Mouse (Mus musculus): ENCODE measurements at regions not wholly inside any gene's neighbourhood (a gene's known extent, or its start where the extent isn't known, plus 50 kb on each side); places are given as distances from the start of the nearest gene placed in this dataset.

DNA sequence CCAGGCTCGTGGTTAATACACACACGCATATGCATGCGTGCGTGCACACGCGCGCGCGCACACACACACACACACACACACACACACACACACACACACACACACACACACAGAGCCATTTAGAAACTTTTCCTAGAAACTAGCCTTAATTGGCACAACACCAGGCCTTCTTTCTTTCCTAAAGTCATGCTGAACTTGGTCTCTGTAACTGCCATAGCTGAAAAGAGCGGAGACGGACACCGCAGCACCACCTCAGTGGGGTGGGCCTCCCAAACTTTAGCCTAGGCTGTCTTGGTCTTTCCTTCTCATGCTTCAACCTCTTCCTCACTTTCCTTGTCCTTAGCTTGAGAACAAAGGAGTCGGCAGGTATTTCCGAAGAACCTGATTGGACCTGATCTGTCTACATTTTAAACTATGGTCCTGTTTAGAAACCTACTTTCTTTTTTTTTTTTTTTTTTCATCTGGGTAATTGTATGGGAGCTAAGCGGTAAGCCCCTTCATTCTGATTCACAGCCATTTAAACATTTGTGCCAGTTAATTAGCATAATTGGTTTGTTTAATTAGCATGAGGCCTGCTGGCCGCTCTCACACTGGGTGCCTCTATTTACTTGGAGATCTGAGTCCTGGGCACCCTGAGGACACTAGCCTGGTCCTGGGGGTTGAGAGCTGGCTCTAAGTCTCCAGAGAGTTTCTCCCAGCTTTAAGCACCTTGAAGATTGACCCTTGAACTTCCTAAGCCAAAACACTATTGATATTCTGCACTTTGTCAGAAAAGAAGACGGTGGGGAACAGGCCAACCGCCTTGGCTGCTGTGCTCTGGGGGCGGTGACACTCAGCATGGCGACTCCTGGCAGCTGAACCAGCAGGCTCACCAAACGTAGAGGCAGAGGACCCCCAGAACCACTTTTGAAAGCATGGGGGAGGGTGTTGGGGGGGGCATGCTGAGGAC is 269.7 kb upstream of the Irx3 start:
- intact Hi-C loops (cut with DNase I): no loop called here
- DNase-seq: no peak

DNA sequence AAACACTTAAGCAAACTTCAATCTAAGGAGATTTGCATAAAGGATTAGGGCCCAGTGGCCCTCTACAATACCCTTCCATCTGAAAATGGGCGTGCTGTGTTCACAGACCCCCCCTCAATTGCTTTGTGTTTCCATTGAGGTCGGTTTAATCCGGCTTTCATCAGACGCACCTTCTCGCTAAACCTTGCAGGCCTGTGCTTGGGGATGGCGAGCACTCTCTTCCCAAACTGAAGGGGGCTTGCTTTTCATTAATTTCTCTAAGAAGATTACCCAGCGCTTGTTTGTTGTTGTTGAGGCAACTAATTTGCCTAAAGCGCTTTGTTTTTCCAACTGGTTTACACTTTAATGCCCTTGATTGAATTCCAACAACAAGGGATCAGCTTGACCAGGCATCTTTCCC is 268.8 kb upstream of the Irx3 start:
- DNase-seq: no peak
- intact Hi-C loops (cut with DNase I): no loop called here

DNA sequence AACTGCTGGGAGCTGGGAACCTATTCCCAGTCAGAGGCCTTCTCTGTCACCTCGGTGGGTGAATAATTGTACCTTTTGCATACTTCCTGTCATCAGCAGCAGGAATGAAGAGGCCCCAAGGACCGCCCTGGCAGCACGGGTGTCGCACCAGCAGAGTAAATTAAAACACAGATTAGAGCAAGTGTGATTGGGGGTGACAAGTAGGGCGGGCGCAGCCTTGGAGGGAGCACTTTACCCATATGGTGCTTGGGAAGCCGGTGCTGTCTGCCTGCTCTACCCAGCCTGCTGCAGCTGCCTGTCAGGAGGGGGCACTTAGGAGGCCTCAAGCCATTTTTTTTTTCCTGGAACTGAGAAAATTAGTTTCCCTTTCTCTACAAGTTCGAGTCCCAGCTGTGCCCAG is 264.6 kb upstream of the Irx3 start:
- no peak for DNase-seq
- intact Hi-C loops (cut with DNase I): no loop called here

DNA sequence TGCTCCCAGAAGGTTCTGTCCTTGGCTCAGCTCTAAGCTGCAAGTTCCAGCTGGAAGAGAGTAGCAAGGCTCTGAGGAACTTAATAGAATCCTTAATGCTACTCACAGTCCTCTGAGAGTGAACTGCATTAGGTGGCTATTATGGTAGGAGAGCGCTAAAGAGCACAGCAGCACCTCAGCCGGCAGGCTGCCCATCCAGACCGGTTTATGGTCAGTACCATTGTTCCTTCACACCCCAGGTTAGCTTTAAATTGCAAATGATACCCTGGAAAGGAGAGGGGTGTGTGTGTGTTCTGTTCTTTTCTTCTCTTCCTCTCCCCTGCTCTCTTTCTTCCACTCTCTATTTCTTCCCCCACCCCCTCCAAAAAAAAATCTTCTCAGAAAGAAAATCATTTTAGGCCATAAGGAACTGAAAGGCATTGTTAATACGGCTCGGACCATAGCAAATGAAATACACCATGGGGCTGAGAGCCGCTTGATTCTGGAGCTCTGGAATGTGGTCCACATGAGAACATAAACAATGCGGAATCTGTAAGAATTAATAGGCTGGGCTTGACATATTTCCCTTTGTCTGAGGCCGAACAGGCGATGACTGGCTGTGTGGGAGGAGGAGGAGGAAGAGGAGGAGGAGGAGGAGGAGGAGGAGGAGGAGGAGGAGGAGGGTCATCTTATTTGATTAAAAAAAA is 263.8 kb upstream of the Irx3 start:
- DNase-seq: no peak
- intact Hi-C loops (cut with DNase I): no loop called here

DNA sequence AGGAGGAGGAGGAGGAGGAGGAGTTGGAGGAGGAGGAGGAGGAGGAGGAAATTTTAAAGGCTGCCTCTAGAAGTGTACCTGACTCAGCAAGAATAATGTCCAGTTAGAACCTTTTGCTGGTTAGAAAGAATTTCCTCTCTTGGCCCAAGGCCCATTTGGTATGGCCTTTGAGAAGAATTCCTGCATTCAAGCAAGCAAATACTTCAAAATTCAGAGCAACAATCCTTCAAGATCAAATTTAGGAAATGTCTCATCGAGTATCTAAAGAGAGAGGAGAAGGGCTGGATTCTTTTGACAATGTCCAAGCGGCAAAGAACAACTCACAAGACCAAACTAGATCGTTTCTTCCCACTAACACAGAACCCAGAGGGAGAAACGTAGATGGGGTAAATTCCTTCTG is 263.1 kb upstream of the Irx3 start:
- intact Hi-C loops (cut with DNase I): no loop called here
- no peak for DNase-seq

DNA sequence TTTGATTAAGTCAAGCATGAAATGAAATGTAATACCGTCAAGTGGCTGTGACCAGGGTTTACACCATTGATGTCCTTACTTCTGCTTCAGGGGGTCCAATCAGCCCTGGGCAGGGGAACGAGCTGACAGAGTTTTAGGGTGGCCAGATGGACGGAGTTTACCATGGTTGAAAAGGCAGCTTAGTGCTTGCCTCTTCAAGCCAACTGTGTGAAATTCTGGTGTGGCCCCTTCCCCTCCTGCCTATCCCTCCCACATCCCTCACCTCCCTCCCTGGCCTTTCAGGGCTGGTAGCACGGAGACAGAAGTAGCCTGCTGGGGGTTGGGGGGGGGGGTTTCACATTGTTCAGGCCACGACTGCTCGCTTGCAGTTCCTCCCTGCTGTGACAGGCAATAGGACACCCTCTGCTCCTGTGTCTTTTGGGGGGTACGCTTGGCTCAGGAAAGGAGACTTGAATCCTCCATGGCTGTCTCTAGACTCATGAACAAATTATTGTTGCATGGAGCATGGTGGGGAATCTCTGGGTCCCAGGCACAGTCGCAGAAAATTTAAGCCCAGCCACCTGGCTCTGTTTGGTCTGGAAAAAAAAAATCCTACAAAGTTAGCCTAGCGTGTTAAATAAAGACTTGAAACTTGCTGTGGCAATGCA is 262.4 kb upstream of the Irx3 start:
- DNase-seq: no peak
- intact Hi-C loops (cut with DNase I): no loop called here

DNA sequence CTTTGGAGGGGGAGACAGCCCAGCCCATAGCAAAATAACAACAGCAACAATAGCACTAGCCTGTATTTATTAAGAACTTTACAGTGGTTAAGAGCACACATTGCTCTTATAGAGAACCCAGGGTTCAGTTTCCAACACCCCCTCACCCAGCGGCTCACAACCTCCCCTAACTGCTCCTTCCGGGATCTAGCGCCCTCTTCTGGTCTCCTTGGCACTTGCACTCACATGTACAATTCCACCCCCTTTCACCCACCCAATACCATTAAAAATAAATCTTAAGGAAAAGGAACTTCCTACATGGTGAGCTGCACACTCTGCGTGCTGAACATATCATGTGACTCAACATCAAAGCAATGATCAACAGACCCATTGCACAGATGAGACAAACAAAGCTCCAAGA is 261.5 kb upstream of the Irx3 start:
- DNase-seq: no peak
- intact Hi-C loops (cut with DNase I): no loop called here

DNA sequence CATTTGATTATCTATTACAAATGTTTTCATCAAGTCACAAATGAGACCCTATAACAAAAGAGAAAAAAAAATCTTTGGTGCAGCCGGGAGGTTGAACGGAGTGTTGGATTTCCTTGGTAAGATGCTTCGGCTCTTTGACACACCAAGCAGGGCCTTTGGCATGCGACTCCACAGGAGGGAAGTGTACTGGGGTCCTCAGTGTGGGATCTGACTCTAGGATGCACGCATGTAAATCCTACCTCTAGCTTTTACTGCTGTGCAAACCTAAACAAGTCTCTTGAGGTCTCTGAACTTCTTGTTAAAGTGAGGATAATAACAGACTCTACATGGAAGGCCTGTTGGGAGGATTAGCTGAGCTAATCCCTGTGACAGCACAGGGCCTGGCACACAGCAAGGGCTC is 257.6 kb upstream of the Irx3 start:
- intact Hi-C loops (cut with DNase I): no loop called here
- no peak for DNase-seq

DNA sequence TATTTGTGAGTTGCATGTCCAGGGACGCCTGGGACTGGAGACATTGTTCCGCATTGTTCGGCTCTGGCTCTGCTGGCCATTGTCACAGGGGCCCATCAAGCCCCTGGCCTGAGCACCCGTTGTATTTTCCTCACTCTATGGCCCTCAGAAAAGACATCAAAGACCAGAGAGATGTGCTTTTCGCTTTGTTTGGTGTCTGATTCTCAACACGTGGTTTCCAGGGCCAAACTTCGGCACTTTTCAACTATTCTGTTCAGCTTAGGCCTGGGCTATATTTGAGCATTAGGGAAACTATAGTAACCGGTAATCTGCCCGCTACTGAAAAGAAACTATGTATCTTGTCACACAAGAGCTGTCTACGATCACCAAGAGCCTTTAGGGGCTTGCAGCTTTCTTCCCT is 257.1 kb upstream of the Irx3 start:
- intact Hi-C loops (cut with DNase I): no loop called here
- no peak for DNase-seq

DNA sequence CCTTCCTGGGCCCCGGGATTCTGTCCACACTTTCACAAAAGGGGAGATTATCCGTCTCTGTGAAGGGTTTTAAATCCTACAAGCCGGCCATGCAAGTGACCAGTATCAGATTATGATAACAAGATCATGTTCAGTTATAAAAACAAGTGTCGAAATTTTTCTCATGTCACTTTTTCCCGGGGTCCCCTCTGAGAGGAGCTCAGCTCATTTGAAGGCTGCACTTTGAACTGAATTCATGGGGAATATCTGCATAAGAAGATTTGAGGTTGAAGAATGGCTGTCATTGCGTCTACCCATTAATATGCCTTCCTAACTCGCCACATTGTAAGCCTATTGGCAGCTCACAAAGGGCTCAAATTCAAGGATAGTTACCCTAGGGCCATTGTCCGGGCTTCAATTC is 256.0 kb upstream of the Irx3 start:
- no peak for DNase-seq
- intact Hi-C loops (cut with DNase I): no loop called here

DNA sequence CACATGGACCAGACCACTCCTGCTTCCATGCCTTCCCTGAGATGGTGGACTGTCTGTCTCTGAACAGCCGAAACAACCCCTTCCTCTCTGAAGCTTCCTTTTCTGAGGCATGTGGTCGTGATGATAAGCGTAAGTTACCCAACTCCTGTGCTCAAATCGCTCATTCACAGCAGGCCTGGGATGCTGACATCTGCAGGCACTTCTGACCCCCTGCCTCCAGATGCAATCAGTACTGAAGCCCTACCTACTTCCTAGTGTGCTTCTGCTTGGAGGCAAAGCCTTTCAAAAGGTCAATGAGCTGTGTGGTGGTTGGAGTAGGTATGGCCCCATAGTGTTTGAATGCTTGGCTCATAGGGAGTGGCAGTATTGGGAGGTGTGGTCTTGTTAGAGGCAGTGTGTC is 253.7 kb upstream of the Irx3 start:
- no peak for DNase-seq
- intact Hi-C loops (cut with DNase I): no loop called here

DNA sequence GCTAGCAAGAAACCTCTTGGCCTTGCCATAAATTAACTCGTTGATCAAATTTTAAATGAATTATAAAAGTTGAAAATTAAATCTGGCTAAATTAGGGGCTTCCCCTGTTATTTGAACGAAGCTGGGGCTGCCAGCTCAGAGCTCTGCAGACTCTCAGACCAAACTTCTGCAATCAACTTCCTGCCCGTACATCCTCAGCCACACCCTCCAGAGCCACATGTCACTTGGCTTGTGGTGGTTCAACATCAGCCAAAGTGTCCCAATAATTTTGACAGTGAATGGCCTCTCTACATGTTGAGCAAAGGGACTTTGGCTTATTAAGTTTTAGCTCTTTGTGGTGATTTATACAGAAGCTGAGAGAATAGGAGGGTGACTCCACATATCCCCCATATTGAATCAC is 242.8 kb upstream of the Irx3 start:
- DNase-seq: no peak
- intact Hi-C loops (cut with DNase I): no loop called here

DNA sequence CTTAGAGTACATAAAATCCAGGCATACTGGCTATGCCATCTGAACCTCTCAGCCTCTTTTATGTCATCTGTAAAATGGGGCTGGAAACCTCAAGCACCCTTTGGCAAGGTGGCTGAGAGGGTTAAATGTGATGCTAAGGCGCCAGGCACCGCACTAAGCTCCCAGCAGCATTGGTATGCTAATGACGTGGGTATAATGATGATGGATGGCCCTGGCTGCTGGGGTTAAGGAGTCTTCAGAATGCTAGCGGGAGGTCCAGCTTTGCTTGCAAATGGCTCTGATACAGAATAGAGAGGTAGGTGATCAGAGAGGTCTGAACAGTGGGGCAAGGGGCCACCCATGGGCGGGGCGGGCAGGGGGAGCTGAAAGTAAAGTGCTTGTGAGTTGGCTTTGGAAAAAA is 241.1 kb upstream of the Irx3 start:
- no peak for DNase-seq
- intact Hi-C loops (cut with DNase I): no loop called here

DNA sequence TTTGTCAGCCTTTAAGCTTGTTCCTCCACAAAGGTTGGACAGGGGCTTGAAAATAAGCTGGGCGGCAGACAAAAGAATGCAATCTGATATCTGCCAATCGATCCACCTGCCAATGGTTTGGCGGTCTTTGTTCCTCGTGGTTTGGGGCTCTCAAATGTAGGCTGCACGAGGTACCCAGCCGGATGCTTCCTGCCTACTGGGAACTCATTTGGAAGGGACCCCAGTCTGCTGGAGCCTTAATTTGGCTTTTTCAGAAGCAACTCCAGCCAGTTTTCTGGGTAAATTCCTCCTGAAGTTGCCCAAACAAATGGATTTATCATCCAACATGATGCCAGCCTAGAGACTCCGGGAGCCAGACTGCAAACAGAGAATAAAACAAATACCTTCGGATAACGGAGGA is 228.1 kb upstream of the Irx3 start:
- intact Hi-C loops (cut with DNase I): no loop called here
- DNase-seq: no peak

DNA sequence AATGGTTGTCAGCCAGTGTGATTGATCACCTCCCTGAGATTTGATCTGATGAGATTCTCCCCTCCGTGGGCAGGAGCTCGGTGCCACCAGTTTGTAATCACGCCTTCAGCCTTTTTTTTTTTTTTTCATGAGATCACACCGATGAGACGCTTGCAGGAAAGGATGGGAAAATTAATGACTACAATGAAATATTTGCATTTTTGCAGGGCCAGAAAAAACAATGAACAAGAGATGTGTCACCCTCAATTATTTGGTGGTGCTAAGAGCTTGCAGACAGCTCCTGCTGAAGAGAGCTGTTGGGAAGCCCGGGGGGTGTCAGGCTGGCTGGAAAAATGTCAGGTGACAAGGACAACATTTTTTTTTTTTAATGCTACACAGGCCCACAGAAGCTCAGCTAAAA is 227.6 kb upstream of the Irx3 start:
- intact Hi-C loops (cut with DNase I): no loop called here

DNA sequence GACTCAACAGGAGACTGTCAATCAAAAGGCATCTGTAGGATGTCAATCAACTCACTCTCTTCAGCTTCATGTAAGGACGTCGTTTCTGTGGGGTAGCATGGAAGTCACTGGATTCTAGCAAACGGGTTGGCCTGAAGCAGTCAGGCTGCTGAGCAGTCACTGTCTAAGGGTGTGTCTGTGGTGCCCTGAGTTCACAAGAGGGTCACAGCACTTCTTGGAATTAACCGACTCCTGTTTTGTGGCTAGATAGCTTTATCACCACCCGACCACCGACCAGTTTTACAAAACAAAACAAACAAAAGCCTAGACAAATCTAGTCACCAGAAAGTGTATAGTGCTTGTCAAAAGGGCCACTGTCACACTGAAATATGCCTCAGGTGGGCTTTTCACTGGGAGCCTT is 226.4 kb upstream of the Irx3 start:
- DNase-seq: no peak
- intact Hi-C loops (cut with DNase I): no loop called here

More for the DNA sequence above, 227.6 kb upstream of the Irx3 start:
- DNase-seq: no peak

DNA sequence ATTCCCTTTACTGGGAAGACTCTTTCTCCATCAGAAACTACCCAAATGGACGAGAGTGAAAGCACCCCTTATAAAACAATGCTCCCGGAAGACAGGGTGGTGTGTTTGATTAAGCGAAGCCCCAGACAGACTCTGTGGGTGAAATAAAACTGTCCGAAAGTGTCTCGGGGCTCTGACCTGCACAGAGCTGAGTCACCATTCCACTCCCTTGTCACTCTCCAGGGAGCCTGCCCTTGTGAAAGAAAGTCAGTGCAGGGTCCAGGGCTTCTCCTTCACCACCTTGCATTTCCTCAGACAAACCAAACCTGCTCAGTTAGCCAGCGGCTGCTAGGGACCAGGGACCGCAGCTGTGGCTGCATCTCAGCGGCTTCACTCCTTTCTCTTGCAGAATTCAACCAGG is 222.3 kb upstream of the Irx3 start:
- intact Hi-C loops (cut with DNase I): no loop called here

DNA sequence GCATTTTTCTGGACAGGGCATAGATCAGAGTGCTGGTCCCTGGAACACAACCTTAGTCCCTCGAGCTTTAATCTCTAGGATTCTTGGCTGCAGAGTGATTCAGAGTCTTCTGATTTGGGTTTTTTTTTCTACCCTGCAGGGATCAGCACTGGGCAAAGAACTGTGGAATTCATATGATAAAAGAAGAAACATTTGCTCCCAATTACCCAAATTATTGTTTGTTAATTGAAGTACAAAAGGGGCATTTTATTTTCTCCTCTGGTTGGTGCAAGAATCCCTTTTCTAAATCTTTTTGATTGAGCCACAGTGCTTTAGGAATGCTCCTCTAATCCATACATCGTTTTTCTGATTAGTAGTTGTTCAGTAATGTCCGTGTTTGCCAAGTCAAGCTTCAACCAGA is 219.7 kb upstream of the Irx3 start:
- intact Hi-C loops (cut with DNase I): no loop called here
- no peak for DNase-seq

More for the DNA sequence above, 222.3 kb upstream of the Irx3 start:
- peak; percentile 24 to 33 for DNase-seq

DNA sequence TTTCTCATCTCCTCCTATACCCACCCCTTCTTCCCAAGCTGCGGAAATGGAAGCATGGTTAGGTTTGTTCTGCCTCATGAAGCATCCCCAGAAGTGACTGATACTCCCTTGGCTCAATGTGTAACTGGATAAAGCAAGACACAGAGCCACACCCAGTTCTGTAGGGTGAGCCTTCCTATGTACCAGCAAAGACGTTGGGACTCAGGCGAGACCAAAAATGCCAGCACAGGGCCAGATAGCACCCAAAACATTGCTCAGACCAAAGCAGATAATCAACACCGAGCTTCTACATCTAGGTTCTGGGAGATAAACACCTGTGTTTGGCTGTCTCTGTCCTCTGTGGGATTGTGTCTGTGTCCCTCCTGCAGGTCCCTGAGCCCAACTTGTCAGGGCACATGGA is 212.8 kb upstream of the Irx3 start:
- no peak for DNase-seq
- intact Hi-C loops (cut with DNase I): loop anchor here (5.0 kb wide), 1 partner anchor 212 kb away; the partner anchor contains the start of gene Irx3

DNA sequence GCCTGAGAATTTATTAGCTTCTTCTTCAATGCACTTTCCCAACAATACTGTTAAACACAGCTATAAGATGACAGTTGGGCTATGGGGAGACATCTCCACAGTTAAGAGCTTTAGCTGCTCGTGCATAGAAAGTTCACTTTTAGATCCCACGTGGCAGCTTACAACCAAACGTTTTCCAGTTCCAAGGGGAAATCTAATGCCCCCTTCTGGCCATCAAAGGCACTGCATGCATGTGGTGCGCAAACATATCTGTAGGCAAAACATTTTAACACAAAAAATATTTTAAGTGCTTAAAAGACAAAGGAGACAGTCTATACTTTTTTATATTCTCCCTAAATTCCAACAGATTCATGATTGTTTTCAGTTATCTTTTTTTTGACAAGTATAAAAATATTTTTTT is 211.3 kb upstream of the Irx3 start:
- intact Hi-C loops (cut with DNase I): loop anchor here (5.0 kb wide), 1 partner anchor 211 kb away; the partner anchor contains the start of gene Irx3
- no peak for DNase-seq

DNA sequence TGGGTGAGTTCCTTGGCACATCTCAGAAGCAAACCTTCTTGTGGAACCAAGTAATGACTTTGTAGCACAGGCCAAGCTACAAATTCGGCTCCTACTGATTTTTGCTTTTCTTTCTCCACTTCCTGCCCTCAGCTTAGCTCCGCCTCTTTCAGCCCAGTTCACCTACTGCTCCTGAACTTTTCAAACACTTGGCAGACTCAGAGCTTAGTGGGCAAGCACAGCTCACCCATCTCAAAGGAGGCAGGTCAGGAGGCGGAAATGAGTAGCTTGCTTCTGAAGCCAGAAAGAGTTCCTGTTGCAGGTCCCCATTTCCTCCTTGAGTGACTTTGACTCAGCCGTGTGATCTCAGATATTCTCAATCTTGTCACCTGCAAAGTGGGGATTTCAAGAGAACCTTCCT is 208.5 kb upstream of the Irx3 start:
- no peak for DNase-seq
- intact Hi-C loops (cut with DNase I): loop anchor here (5.0 kb wide), 1 partner anchor 208 kb away; the partner anchor contains the start of gene Irx3

Measured in heart, postnatal 10 days (tissue).